Mouse (Mus musculus): ENCODE results near the gene Fam20a. TPM values are rescaled to one million over a fixed set of nuclear protein-coding genes. Genes with fewer than 3 reads are reported as not detected.

Fam20a gene
- polyA plus RNA-seq, 1 experiment, result 5.4 TPM

- no peak overlapping the region for H3ac ChIP-seq (ENCODE audit: control insufficient read depth, insufficient read length, low read depth)
- no peaks in the 10 kb centered on the region for H3K36me3 ChIP-seq (ENCODE audit: control insufficient read depth, insufficient read depth)
- no peaks in the 10 kb centered on the region for H3K27me3 ChIP-seq (ENCODE audit: control insufficient read depth, insufficient read depth, insufficient read length)
- H3K79me2 ChIP-seq (ENCODE audit: control insufficient read depth, insufficient read depth), result no peaks in the 10 kb centered on the region
- TF ChIP-seq MYOG (IDR thresholded peaks at IDR 0.05; ENCODE audit: control insufficient read depth, extremely low read depth, insufficient read length) (no peak), CEBPB (IDR thresholded peaks at IDR 0.05; ENCODE audit: low read depth) (no peak), FOSL1 (IDR thresholded peaks at IDR 0.05; ENCODE audit: insufficient read depth, low read length, poor library complexity, severe bottlenecking) (no peak), USF1 (IDR thresholded peaks at IDR 0.05; ENCODE audit: low read depth) (no peak), CTCF (IDR thresholded peaks at IDR 0.05; ENCODE audit: control insufficient read depth, insufficient read depth, insufficient read length) (no peak), MYOD1 (IDR thresholded peaks at IDR 0.05; ENCODE audit: control insufficient read depth, insufficient read length, low read depth) (no peak), MAX (IDR thresholded peaks at IDR 0.05) (no peak)
- H3K79me3 ChIP-seq (ENCODE audit: low read depth), result no peaks in the 10 kb centered on the region
- no peak overlapping the region for H3K4me3 ChIP-seq (ENCODE audit: insufficient read depth, poor library complexity, severe bottlenecking)
Measured at GRCm38 (mm10) chr11:109676621-109677373, 45.3 kb downstream of the Fam20a start.

- H3ac ChIP-seq (ENCODE audit: control insufficient read depth, insufficient read length, low read depth), result no peak overlapping the region
- no peak for TF ChIP-seq CTCF (IDR thresholded peaks at IDR 0.05; ENCODE audit: control insufficient read depth, insufficient read depth, insufficient read length)
- no peak for TF ChIP-seq FOSL1 (IDR thresholded peaks at IDR 0.05; ENCODE audit: insufficient read depth, low read length, poor library complexity, severe bottlenecking)
- TF ChIP-seq CEBPB (IDR thresholded peaks at IDR 0.05; ENCODE audit: low read depth), result no peak
- H3K4me3 ChIP-seq (ENCODE audit: insufficient read depth, poor library complexity, severe bottlenecking), result no peak overlapping the region
- peaks cover 2% of the 10 kb centered on the region for H3K36me3 ChIP-seq (ENCODE audit: control insufficient read depth, insufficient read depth)
- H3K79me2 ChIP-seq (ENCODE audit: control insufficient read depth, insufficient read depth), result no peaks in the 10 kb centered on the region
- no peaks in the 10 kb centered on the region for H3K27me3 ChIP-seq (ENCODE audit: control insufficient read depth, insufficient read depth, insufficient read length)
- H3K79me3 ChIP-seq (ENCODE audit: low read depth), result no peaks in the 10 kb centered on the region
Measured at GRCm38 (mm10) chr11:109675771-109676170, 46.3 kb downstream of the Fam20a start.

GRCm38 (mm10) chr11:109675208-109675607 is 46.9 kb downstream of the Fam20a start:
- Histone ChIP-seq H3K36me3 (ENCODE audit: control insufficient read depth, insufficient read depth) (peaks cover 4% of the 10 kb centered on the region), H3K79me3 (ENCODE audit: low read depth) (no peaks in the 10 kb centered on the region), H3ac (ENCODE audit: control insufficient read depth, insufficient read length, low read depth) (no peak overlapping the region), H3K4me3 (ENCODE audit: insufficient read depth, poor library complexity, severe bottlenecking) (no peak overlapping the region), H3K79me2 (ENCODE audit: control insufficient read depth, insufficient read depth) (no peaks in the 10 kb centered on the region), H3K27me3 (ENCODE audit: control insufficient read depth, insufficient read depth, insufficient read length) (no peaks in the 10 kb centered on the region)
- TF ChIP-seq MYOG (IDR thresholded peaks at IDR 0.05; ENCODE audit: control insufficient read depth, extremely low read depth, insufficient read length) (no peak), MYOD1 (IDR thresholded peaks at IDR 0.05; ENCODE audit: control insufficient read depth, insufficient read length, low read depth) (no peak), CEBPB (IDR thresholded peaks at IDR 0.05; ENCODE audit: low read depth) (no peak), FOSL1 (IDR thresholded peaks at IDR 0.05; ENCODE audit: insufficient read depth, low read length, poor library complexity, severe bottlenecking) (no peak)

- no peak overlapping the region for H3K4me3 ChIP-seq (ENCODE audit: insufficient read depth, poor library complexity, severe bottlenecking)
- H3K79me3 ChIP-seq (ENCODE audit: low read depth), result no peaks in the 10 kb centered on the region
- H3K79me2 ChIP-seq (ENCODE audit: control insufficient read depth, insufficient read depth), result no peaks in the 10 kb centered on the region
- H3K27me3 ChIP-seq (ENCODE audit: control insufficient read depth, insufficient read depth, insufficient read length), result no peaks in the 10 kb centered on the region
- TF ChIP-seq CTCF (IDR thresholded peaks at IDR 0.05; ENCODE audit: control insufficient read depth, insufficient read depth, insufficient read length), result peak; percentile 26
- TF ChIP-seq FOSL1 (IDR thresholded peaks at IDR 0.05; ENCODE audit: insufficient read depth, low read length, poor library complexity, severe bottlenecking), result no peak
- TF ChIP-seq CEBPB (IDR thresholded peaks at IDR 0.05; ENCODE audit: low read depth), result no peak
- no peak for TF ChIP-seq USF1 (IDR thresholded peaks at IDR 0.05; ENCODE audit: low read depth)
- no peak overlapping the region for H3ac ChIP-seq (ENCODE audit: control insufficient read depth, insufficient read length, low read depth)
- H3K36me3 ChIP-seq (ENCODE audit: control insufficient read depth, insufficient read depth), result peaks cover 11% of the 10 kb centered on the region
Measured at GRCm38 (mm10) chr11:109674542-109674941, 47.5 kb downstream of the Fam20a start.

- no peak for TF ChIP-seq FOSL1 (IDR thresholded peaks at IDR 0.05; ENCODE audit: insufficient read depth, low read length, poor library complexity, severe bottlenecking)
- no peak for TF ChIP-seq MYOD1 (IDR thresholded peaks at IDR 0.05; ENCODE audit: control insufficient read depth, insufficient read length, low read depth)
- no peak for TF ChIP-seq MAX (IDR thresholded peaks at IDR 0.05)
- no peak for TF ChIP-seq USF1 (IDR thresholded peaks at IDR 0.05; ENCODE audit: low read depth)
- TF ChIP-seq MYOG (IDR thresholded peaks at IDR 0.05; ENCODE audit: control insufficient read depth, extremely low read depth, insufficient read length), result no peak
- no peak for TF ChIP-seq CTCF (IDR thresholded peaks at IDR 0.05; ENCODE audit: control insufficient read depth, insufficient read depth, insufficient read length)
- no peak for TF ChIP-seq CEBPB (IDR thresholded peaks at IDR 0.05; ENCODE audit: low read depth)
- H3K27me3 ChIP-seq (ENCODE audit: control insufficient read depth, insufficient read depth, insufficient read length), result no peaks in the 10 kb centered on the region
- no peaks in the 10 kb centered on the region for H3K79me3 ChIP-seq (ENCODE audit: low read depth)
- peaks cover 19% of the 10 kb centered on the region for H3K36me3 ChIP-seq (ENCODE audit: control insufficient read depth, insufficient read depth)
- H3K79me2 ChIP-seq (ENCODE audit: control insufficient read depth, insufficient read depth), result no peaks in the 10 kb centered on the region
- no peak overlapping the region for H3ac ChIP-seq (ENCODE audit: control insufficient read depth, insufficient read length, low read depth)
- H3K4me3 ChIP-seq (ENCODE audit: insufficient read depth, poor library complexity, severe bottlenecking), result no peak overlapping the region
Measured at GRCm38 (mm10) chr11:109673741-109674140, 48.3 kb downstream of the Fam20a start.

Measured in C2C12 (cell line).